Mouse (Mus musculus) heart, postnatal 10 days (tissue): ENCODE measurements at regions not wholly inside any gene's neighbourhood (a gene's known extent, or its start where the extent isn't known, plus 50 kb on each side); places are given as distances from the start of the nearest gene placed in this dataset.

Experiments
- DNase-seq, 2 experiments: peaks; one replicate each; pipeline ENCODE4 v3.0.0; 2021
- intact Hi-C: fragments of 180-260 bp; cut with DNase I; formaldehyde crosslinking; loops from one replicate; pipeline ENCODE4 v1.15.1; 2025

GRCm38 (mm10) chr1:186454393-186455085, 251.2 kb downstream of the Tgfb2 start:
- DNase-seq = no peak
- intact Hi-C loops = loop anchor here (5.0 kb wide), 1 partner anchor 258 kb away; no protein-coding TSS in a partner anchor

- DNase-seq = no peak
- intact Hi-C loops = no loop called here
These were observed 256.7 kb downstream of the Tgfb2 start for GRCm38 (mm10) chr1:186448841-186449650.

- intact Hi-C loops = no loop called here
- no peak for DNase-seq
These were observed 258.3 kb downstream of the Tgfb2 start for GRCm38 (mm10) chr1:186447521-186447920.

GRCm38 (mm10) chr1:186444701-186445131, 261.1 kb downstream of the Tgfb2 start:
- peak; percentile 38 to 43 for DNase-seq
- intact Hi-C loops = no loop called here

GRCm38 (mm10) chr1:186442160-186442559, 263.6 kb downstream of the Tgfb2 start:
- no peak for DNase-seq
- intact Hi-C loops = no loop called here

- intact Hi-C loops = no loop called here
- no peak for DNase-seq
These were observed 270.3 kb downstream of the Tgfb2 start for GRCm38 (mm10) chr1:186435336-186435972.

- DNase-seq = no peak
- intact Hi-C loops = no loop called here
These were observed 271.0 kb downstream of the Tgfb2 start for GRCm38 (mm10) chr1:186434782-186435181.

GRCm38 (mm10) chr1:186434007-186434406, 271.8 kb downstream of the Tgfb2 start:
- no peak for DNase-seq
- intact Hi-C loops = no loop called here

- DNase-seq = no peak
- intact Hi-C loops = no loop called here
These were observed 272.6 kb downstream of the Tgfb2 start for GRCm38 (mm10) chr1:186433169-186433665.

- peak in 1 of 2 experiments; percentile 35 for DNase-seq
- intact Hi-C loops = no loop called here
These were observed 280.4 kb downstream of the Tgfb2 start for GRCm38 (mm10) chr1:186425421-186425820.

- no peak for DNase-seq
- intact Hi-C loops = no loop called here
These were observed 281.7 kb downstream of the Tgfb2 start for GRCm38 (mm10) chr1:186424084-186424483.

- no peak for DNase-seq
These were observed 288.7 kb downstream of the Tgfb2 start for GRCm38 (mm10) chr1:186417101-186417500.

GRCm38 (mm10) chr1:186415321-186415720, 290.5 kb downstream of the Tgfb2 start:
- intact Hi-C loops = no loop called here
- DNase-seq = no peak

More at GRCm38 (mm10) chr1:186417101-186417500, 288.7 kb downstream of the Tgfb2 start:
- intact Hi-C loops = no loop called here

GRCm38 (mm10) chr1:186413886-186414245, 291.9 kb downstream of the Tgfb2 start:
- intact Hi-C loops = no loop called here
- DNase-seq = no peak

- DNase-seq = peak; percentile 38 to 51
- intact Hi-C loops = no loop called here
These were observed 292.5 kb downstream of the Tgfb2 start for GRCm38 (mm10) chr1:186413064-186413885.

GRCm38 (mm10) chr1:186412296-186412695, 293.5 kb downstream of the Tgfb2 start:
- intact Hi-C loops = no loop called here
- DNase-seq = no peak

GRCm38 (mm10) chr1:186408986-186409441, 291.9 kb upstream of the Lyplal1 start:
- peak in 1 of 2 experiments; percentile 25 for DNase-seq
- intact Hi-C loops = loop anchor here (5.0 kb wide), 1 partner anchor 298 kb away; the partner anchor contains the start of gene Tgfb2

- peak; percentile 44 to 46 for DNase-seq
- intact Hi-C loops = loop anchor here (5.0 kb wide), 1 partner anchor 300 kb away; the partner anchor contains the start of gene Tgfb2
These were observed 290.5 kb upstream of the Lyplal1 start for GRCm38 (mm10) chr1:186407656-186408055.

GRCm38 (mm10) chr1:186405693-186406092, 288.6 kb upstream of the Lyplal1 start:
- intact Hi-C loops = loop anchor here (5.0 kb wide), 1 partner anchor 302 kb away; the partner anchor contains the start of gene Tgfb2
- DNase-seq = no peak

- peak; percentile 72 to 75 for DNase-seq
- intact Hi-C loops = loop anchor here (5.0 to 10.0 kb wide), 2 partner anchors 212 to 715 kb away; no protein-coding TSS in a partner anchor
These were observed 282.7 kb upstream of the Lyplal1 start for GRCm38 (mm10) chr1:186399762-186400161.
